In genomic region chr10:79794491-79794931, GRCm38 (mm10) we compare ENCODE assay signal across 8 mouse cellular contexts. TPM values are rescaled to one million over a fixed set of nuclear protein-coding genes. Genes with fewer than 3 reads are reported as not detected.
DNase-seq lines count a peak whose midpoint lies in the region; ATAC-seq and TF ChIP-seq lines count a peak whose summit lies in the region.

No protein-coding gene starts in this region.

- TF ChIP-seq CTCF in brain, embryonic 14.5 days (IDR thresholded peaks at IDR 0.05; ENCODE audit: borderline replicate concordance, extremely low read depth, insufficient read depth, insufficient read length), result no peak
- TF ChIP-seq CTCF in liver, embryonic 14.5 days (IDR thresholded peaks at IDR 0.05; ENCODE audit: low read depth), result no peak

- peak overlapping the region; percentile 88 for H3K4me3 ChIP-seq in hindbrain, embryonic 16.5 days (ENCODE audit: low read length)
- H3K4me3 ChIP-seq in liver, embryonic 14.5 days (ENCODE audit: insufficient read depth in 1 of 2, low read depth in 2 of 2, low read length in 2 of 2), result peak overlapping the region; percentile 52 to 63; a peak in 2 of 4 replicates

- H3K36me3 ChIP-seq in hindbrain, embryonic 16.5 days (ENCODE audit: control insufficient read depth, insufficient read depth, low read length), result no peaks in the 10 kb centered on the region
- H3K36me3 ChIP-seq in liver, embryonic 14.5 days (replicated peaks; ENCODE audit: control insufficient read depth, insufficient read depth, low read depth), result no peaks in the 10 kb centered on the region

- peak overlapping the region; percentile 99 for H3K9ac ChIP-seq in hindbrain, embryonic 16.5 days (ENCODE audit: low read depth, low read length)
- no peak overlapping the region for H3K9ac ChIP-seq in liver, embryonic 14.5 days (replicated peaks)

- 4% methylated on average over 9 of the region's 10 CpGs for WGBS in hindbrain, embryonic 16.5 days
- WGBS in liver, embryonic 14.5 days (ENCODE audit: insufficient replicate concordance), result 30% methylated on average over 10 of the region's 10 CpGs

- peaks cover 29% of the 10 kb centered on the region for H3K4me1 ChIP-seq in hindbrain, embryonic 16.5 days (ENCODE audit: control insufficient read depth, insufficient read depth, low read depth, low read length)
- peaks cover 0 to 12% of the 10 kb centered on the region in 2 experiments for H3K4me1 ChIP-seq in liver, embryonic 14.5 days (replicated peaks; ENCODE audit: control insufficient read depth in 2 of 2, insufficient read depth in 2 of 2, low read length in 1 of 2)

- TF ChIP-seq POLR2A in brain, embryonic 14.5 days (IDR thresholded peaks at IDR 0.05; ENCODE audit: borderline replicate concordance, extremely low read depth, insufficient read depth, insufficient read length, poor library complexity, severe bottlenecking), result no peak

- peak; percentile 35 for ATAC-seq in hindbrain, embryonic 16.5 days
- no peak for ATAC-seq in liver, embryonic 14.5 days (ENCODE audit: insufficient read depth)

- DNase-seq in Muller cell, postnatal 12 days (ENCODE audit: inconsistent ontology term), result peak; percentile 77
- DNase-seq in brain, embryonic 14.5 days (ENCODE audit: low read depth), result peak; percentile 58
- DNase-seq in gastrocnemius, adult 8-10 months (ENCODE audit: low spot score in 2 of 2), result peak; percentile 80 to 90
- DNase-seq in liver, embryonic 14.5 days (ENCODE audit: low read depth in 3 of 3, low spot score in 3 of 3), result no peak
- peak; percentile 72 for DNase-seq in ovary, adult 18-20 months (ENCODE audit: low spot score)
- DNase-seq in thymus, postnatal 4 days, result no peak
- DNase-seq in spleen, adult 18-20 months, result no peak

- H3K4me2 ChIP-seq in hindbrain, embryonic 16.5 days (ENCODE audit: low read length), result peak overlapping the region; percentile 79
- peak overlapping the region; percentile 72 for H3K4me2 ChIP-seq in liver, embryonic 14.5 days (ENCODE audit: low read depth)

- H3K27me3 ChIP-seq in hindbrain, embryonic 16.5 days (replicated peaks; ENCODE audit: control insufficient read depth, insufficient read depth, low read length), result no peaks in the 10 kb centered on the region
- peaks cover 3% of the 10 kb centered on the region; the same call in 1 of the 2 replicates for H3K27me3 ChIP-seq in liver, embryonic 14.5 days (ENCODE audit: control insufficient read depth, insufficient read depth, low read length)

- peak overlapping the region; percentile 89 for H3K27ac ChIP-seq in hindbrain, embryonic 16.5 days (ENCODE audit: low read depth, low read length)
- H3K27ac ChIP-seq in liver, embryonic 14.5 days, result no peak overlapping the region

- TF ChIP-seq EP300 in liver, embryonic 14.5 days (IDR thresholded peaks at IDR 0.05; ENCODE audit: low read depth), result no peak

- H3K9me3 ChIP-seq in hindbrain, embryonic 16.5 days (ENCODE audit: control insufficient read depth, low read length), result no peaks in the 10 kb centered on the region
- no peaks in the 10 kb centered on the region for H3K9me3 ChIP-seq in liver, embryonic 14.5 days (ENCODE audit: control insufficient read depth, low read length)

RNA-seq across cellular contexts. Expression of gene Palm, which starts 1.1 kb away (rescaled TPM):
- polyA plus RNA-seq in brain, embryonic 14.5 days (2012; rRNA removed), result 157 and 219 TPM in 2 replicates
- 10 to 100 TPM in 3 of 4 experiments, 1 to 10 TPM in 1; 6.8 to 12.3 (median 11.2) TPM for total RNA-seq in gastrocnemius, adult 8-10 months (2022)
- polyA plus RNA-seq in hindbrain, embryonic 16.5 days (2015; fragmentation: Nextera tagmentation; extraction: Ambion mirVana), result 297 and 309 TPM in 2 replicates
- polyA plus RNA-seq in liver, embryonic 14.5 days (2012; rRNA removed), result 3.4 and 3.5 TPM in 2 replicates
- polyA plus RNA-seq in liver, embryonic 14.5 days (2014; fragmentation: Nextera tagmentation; extraction: Ambion mirVana), result 4.0 and 4.1 TPM in 2 replicates

RNA-seq across cellular contexts. Expression of gene Prss57, which starts 3.8 kb away (rescaled TPM):
- polyA plus RNA-seq in brain, embryonic 14.5 days (2012; rRNA removed), result 0.05 and 0.14 TPM in 2 replicates
- not detected for total RNA-seq in gastrocnemius, adult 8-10 months (2022)
- 0.31 TPM in 1 of 2 replicates, not detected in the other for polyA plus RNA-seq in hindbrain, embryonic 16.5 days (2015; fragmentation: Nextera tagmentation; extraction: Ambion mirVana)
- 1.6 TPM in 2 replicates for polyA plus RNA-seq in liver, embryonic 14.5 days (2012; rRNA removed)
- polyA plus RNA-seq in liver, embryonic 14.5 days (2014; fragmentation: Nextera tagmentation; extraction: Ambion mirVana), result 3.2 and 4.9 TPM in 2 replicates

RNA-seq across cellular contexts. Expression of gene Fstl3, which starts 17.4 kb away (rescaled TPM):
- 1.7 and 2.2 TPM in 2 replicates for polyA plus RNA-seq in brain, embryonic 14.5 days (2012; rRNA removed)
- 1 to 10 TPM in 2 of 4 experiments, under 1 TPM in 2; 0.73 to 1.2 (median 1.1) TPM for total RNA-seq in gastrocnemius, adult 8-10 months (2022)
- polyA plus RNA-seq in hindbrain, embryonic 16.5 days (2015; fragmentation: Nextera tagmentation; extraction: Ambion mirVana), result 2.6 and 3.0 TPM in 2 replicates
- 0.54 and 0.56 TPM in 2 replicates for polyA plus RNA-seq in liver, embryonic 14.5 days (2012; rRNA removed)
- 0.18 and 0.23 TPM in 2 replicates for polyA plus RNA-seq in liver, embryonic 14.5 days (2014; fragmentation: Nextera tagmentation; extraction: Ambion mirVana)

RNA-seq across cellular contexts. Expression of gene Misp, which starts 26.3 kb away (rescaled TPM):
- 0.59 and 1.1 TPM in 2 replicates for polyA plus RNA-seq in brain, embryonic 14.5 days (2012; rRNA removed)
- not detected for total RNA-seq in gastrocnemius, adult 8-10 months (2022)
- polyA plus RNA-seq in hindbrain, embryonic 16.5 days (2015; fragmentation: Nextera tagmentation; extraction: Ambion mirVana), result 0.46 and 0.59 TPM in 2 replicates
- polyA plus RNA-seq in liver, embryonic 14.5 days (2012; rRNA removed), result 0.13 and 0.18 TPM in 2 replicates
- polyA plus RNA-seq in liver, embryonic 14.5 days (2014; fragmentation: Nextera tagmentation; extraction: Ambion mirVana), result 0.41 TPM in 1 of 2 replicates, not detected in the other

RNA-seq across cellular contexts. Expression of gene Rnf126, which starts 27.8 kb away (rescaled TPM):
- polyA plus RNA-seq in brain, embryonic 14.5 days (2012; rRNA removed), result 157 and 182 TPM in 2 replicates
- total RNA-seq in gastrocnemius, adult 8-10 months (2022), result 10 to 100 TPM; 51.9 to 80.5 (median 53.3) TPM
- polyA plus RNA-seq in hindbrain, embryonic 16.5 days (2015; fragmentation: Nextera tagmentation; extraction: Ambion mirVana), result 74.2 and 101 TPM in 2 replicates
- polyA plus RNA-seq in liver, embryonic 14.5 days (2012; rRNA removed), result 46.4 and 51.3 TPM in 2 replicates
- 27.7 and 33.7 TPM in 2 replicates for polyA plus RNA-seq in liver, embryonic 14.5 days (2014; fragmentation: Nextera tagmentation; extraction: Ambion mirVana)

Comparison
In these comparisons a context has a peak if more than half of its experiments do, and no peak if none do; other contexts are left out.
1. DNase-seq: peak in Muller cell, postnatal 12 days (single experiment), brain, embryonic 14.5 days (single experiment), gastrocnemius, adult 8-10 months (2 of 2) and ovary, adult 18-20 months (single experiment); none in liver, embryonic 14.5 days (0 of 3), thymus, postnatal 4 days (single experiment) and spleen, adult 18-20 months (0 of 2).
2. RNA of gene Palm, which starts 1.1 kb away (polyA plus RNA-seq): 297 to 309 TPM in hindbrain, embryonic 16.5 days and 157 to 219 TPM in brain, embryonic 14.5 days; 3.4 to 4.1 TPM in liver, embryonic 14.5 days; every median in the first group is over 10 times any median in the second.